Mouse (Mus musculus) liver, adult 2 months (tissue): Measurements from ENCODE around the gene Msrb3.

Experiments used
- CTCF ChIP-seq: fragments of 200-500 bp; IDR thresholded peaks from 2 replicates; pipeline ENCODE4 v1.5.1; 2011; ENCODE audit warnings: low read depth, low read length, control low read depth
- POLR2A ChIP-seq: fragments of 200-500 bp; IDR thresholded peaks from 2 replicates; pipeline ENCODE4 v1.6.1; 2011; ENCODE audit warnings: low read length, control low read depth; ENCODE audit not compliant: insufficient read depth; ENCODE audit errors: extremely low read depth

DNA sequence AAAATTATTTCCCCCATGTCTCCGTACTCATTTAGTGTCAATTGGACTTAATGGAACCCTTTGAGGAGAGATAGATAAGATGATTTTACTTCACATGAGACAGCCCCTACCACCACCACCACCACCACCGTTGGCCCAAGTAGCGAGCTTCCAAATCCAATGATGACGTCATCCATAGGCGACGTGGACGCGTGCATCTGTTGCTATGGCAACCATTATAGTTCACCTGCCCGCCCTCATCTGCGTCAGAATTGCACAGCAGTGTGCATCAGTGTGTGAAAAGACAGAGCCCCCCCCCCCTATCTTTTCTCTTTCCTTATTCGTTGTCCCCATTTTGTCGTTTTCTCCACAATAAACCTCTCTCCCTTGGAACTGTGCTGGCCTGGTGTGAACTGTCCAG is 135.9 kb downstream of the Msrb3 start:
- TF ChIP-seq POLR2A = no peak
- no peak for TF ChIP-seq CTCF
